Mouse (Mus musculus): ENCODE results near the gene Tacr1. TPM values are rescaled to one million over a fixed set of nuclear protein-coding genes. Genes with fewer than 3 reads are reported as not detected.

Tacr1 gene
- total and polyA plus RNA-seq, 2 experiments from 2014 or later: not detected

GRCm38 (mm10) chr6:82603665-82604064 lies 201.5 kb downstream of the Tacr1 start:
- Histone ChIP-seq H3K27me3 (ENCODE audit: control insufficient read depth, insufficient read depth, low read length) (no peaks in the 10 kb centered on the region), H3K4me3 (ENCODE audit: low read depth, low read length) (no peak overlapping the region), H3K9me3 (replicated peaks; ENCODE audit: control insufficient read depth, low read length) (no peaks in the 10 kb centered on the region), H3K27ac (ENCODE audit: low read depth) (no peak overlapping the region), H3K4me2 (ENCODE audit: low read depth, low read length) (no peak overlapping the region), H3K36me3 (replicated peaks; ENCODE audit: control insufficient read depth, insufficient read depth, low read length) (no peaks in the 10 kb centered on the region), H3K4me1 (ENCODE audit: control insufficient read depth, insufficient read depth) (no peaks in the 10 kb centered on the region), H3K9ac (replicated peaks; ENCODE audit: low read depth, low read length) (no peak overlapping the region)
- 43% methylated on average over 2 of the region's 2 CpGs for WGBS
- TF ChIP-seq CTCF (IDR thresholded peaks at IDR 0.05; ENCODE audit: low read depth) (peak; percentile 83), EP300 (IDR thresholded peaks at IDR 0.05; ENCODE audit: low read depth) (no peak)
- no peak for ATAC-seq (ENCODE audit: insufficient read depth, low read depth)
- no peak for DNase-seq (ENCODE audit: low spot score)

GRCm38 (mm10) chr6:82604791-82605190 lies 202.7 kb downstream of the Tacr1 start:
- TF ChIP-seq CTCF (IDR thresholded peaks at IDR 0.05; ENCODE audit: low read depth) (no peak), EP300 (IDR thresholded peaks at IDR 0.05; ENCODE audit: low read depth) (no peak)

GRCm38 (mm10) chr6:82608756-82609155 lies 206.6 kb downstream of the Tacr1 start:
- H3K27me3 ChIP-seq (ENCODE audit: control insufficient read depth, insufficient read depth, low read length): no peaks in the 10 kb centered on the region
- ATAC-seq (ENCODE audit: insufficient read depth, low read depth): no peak
- no peaks in the 10 kb centered on the region for H3K4me1 ChIP-seq (ENCODE audit: control insufficient read depth, insufficient read depth)
- H3K9me3 ChIP-seq (replicated peaks; ENCODE audit: control insufficient read depth, low read length): no peaks in the 10 kb centered on the region
- no peak for DNase-seq (ENCODE audit: low spot score)
- H3K9ac ChIP-seq (replicated peaks; ENCODE audit: low read depth, low read length): no peak overlapping the region
- H3K4me2 ChIP-seq (ENCODE audit: low read depth, low read length): no peak overlapping the region
- no peak overlapping the region for H3K27ac ChIP-seq (ENCODE audit: low read depth)
- TF ChIP-seq EP300 (IDR thresholded peaks at IDR 0.05; ENCODE audit: low read depth): no peak
- TF ChIP-seq CTCF (IDR thresholded peaks at IDR 0.05; ENCODE audit: low read depth): no peak
- no peak overlapping the region for H3K4me3 ChIP-seq (ENCODE audit: low read depth, low read length)
- 97% methylated on average over 4 of the region's 4 CpGs for WGBS
- no peaks in the 10 kb centered on the region for H3K36me3 ChIP-seq (replicated peaks; ENCODE audit: control insufficient read depth, insufficient read depth, low read length)

More at GRCm38 (mm10) chr6:82604791-82605190, 202.7 kb downstream of the Tacr1 start:
- H3K4me2 ChIP-seq (ENCODE audit: low read depth, low read length): no peak overlapping the region
- DNase-seq (ENCODE audit: low spot score) (no peak), ATAC-seq (ENCODE audit: insufficient read depth, low read depth) (no peak)
- WGBS: 60% methylated on average over 8 of the region's 8 CpGs
- no peak overlapping the region for H3K4me3 ChIP-seq (ENCODE audit: low read depth, low read length)
- H3K27me3 ChIP-seq (ENCODE audit: control insufficient read depth, insufficient read depth, low read length): no peaks in the 10 kb centered on the region
- no peak overlapping the region for H3K9ac ChIP-seq (replicated peaks; ENCODE audit: low read depth, low read length)
- no peak overlapping the region for H3K27ac ChIP-seq (ENCODE audit: low read depth)
- no peaks in the 10 kb centered on the region for H3K36me3 ChIP-seq (replicated peaks; ENCODE audit: control insufficient read depth, insufficient read depth, low read length)
- no peaks in the 10 kb centered on the region for H3K9me3 ChIP-seq (replicated peaks; ENCODE audit: control insufficient read depth, low read length)
- no peaks in the 10 kb centered on the region for H3K4me1 ChIP-seq (ENCODE audit: control insufficient read depth, insufficient read depth)

DNA sequence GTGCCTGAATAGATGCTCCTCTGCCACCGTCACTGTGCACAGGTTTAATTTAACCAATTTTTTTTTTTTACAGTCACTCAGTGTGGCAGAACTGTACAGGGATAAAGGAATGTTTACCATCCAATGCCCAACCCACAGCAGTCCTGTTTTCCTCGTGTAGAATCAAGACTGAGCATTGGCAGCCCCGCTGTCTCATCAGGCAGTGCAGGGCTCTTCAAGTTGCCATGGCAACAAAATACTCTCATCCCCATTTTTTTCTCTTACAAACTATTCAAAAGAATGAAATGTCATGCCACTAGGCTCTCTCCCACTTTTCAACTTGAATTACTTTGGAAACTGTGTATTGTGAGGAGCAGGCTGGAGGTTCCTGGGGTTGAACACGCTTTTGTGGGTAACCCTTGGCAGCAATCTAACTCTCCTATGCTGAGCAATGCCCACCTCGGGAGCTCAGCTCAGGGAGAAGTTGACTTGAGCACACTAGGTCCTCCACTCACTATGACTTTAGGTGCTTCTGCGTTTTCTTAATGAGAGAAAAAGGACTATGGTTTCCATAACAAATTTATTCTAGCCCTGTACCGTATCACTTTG lies 207.3 kb downstream of the Tacr1 start:
- Histone ChIP-seq H3K4me3 (ENCODE audit: low read depth, low read length) (no peak overlapping the region), H3K9me3 (replicated peaks; ENCODE audit: control insufficient read depth, low read length) (no peaks in the 10 kb centered on the region), H3K4me2 (ENCODE audit: low read depth, low read length) (no peak overlapping the region), H3K4me1 (ENCODE audit: control insufficient read depth, insufficient read depth) (no peaks in the 10 kb centered on the region), H3K27ac (ENCODE audit: low read depth) (no peak overlapping the region), H3K36me3 (replicated peaks; ENCODE audit: control insufficient read depth, insufficient read depth, low read length) (no peaks in the 10 kb centered on the region), H3K27me3 (ENCODE audit: control insufficient read depth, insufficient read depth, low read length) (no peaks in the 10 kb centered on the region), H3K9ac (replicated peaks; ENCODE audit: low read depth, low read length) (no peak overlapping the region)
- 81% methylated on average over 7 of the region's 7 CpGs for WGBS
- no peak for DNase-seq (ENCODE audit: low spot score)
- ATAC-seq (ENCODE audit: insufficient read depth, low read depth): no peak
- TF ChIP-seq CTCF (IDR thresholded peaks at IDR 0.05; ENCODE audit: low read depth): no peak
- no peak for TF ChIP-seq EP300 (IDR thresholded peaks at IDR 0.05; ENCODE audit: low read depth)

Data from heart, postnatal 0 days (tissue).